Mouse (Mus musculus): ENCODE data around the gene Fam222a. TPM values are rescaled to one million over a fixed set of nuclear protein-coding genes. Genes with fewer than 3 reads are reported as not detected.

Gene Fam222a
- total RNA-seq, 2 experiments from 2014 or later, result 10.0 to 12.6 TPM

GRCm38 (mm10) chr5:114557765-114558731, 9.8 kb upstream of the Fam222a start:
- DNase-seq (ENCODE audit: low spot score in 2 of 2), result no peak
- intact Hi-C loops (cut with DNase I), result no loop called here

- DNase-seq (ENCODE audit: low spot score in 2 of 2), result no peak
- intact Hi-C loops (cut with DNase I), result no loop called here
These were observed 7.3 kb upstream of the Fam222a start for GRCm38 (mm10) chr5:114560533-114560936.

- intact Hi-C loops (cut with DNase I), result no loop called here
- no peak for DNase-seq (ENCODE audit: low spot score in 2 of 2)
These were observed 6.9 kb upstream of the Fam222a start for GRCm38 (mm10) chr5:114560965-114561364.

- DNase-seq (ENCODE audit: low spot score in 2 of 2), result no peak
- intact Hi-C loops (cut with DNase I), result no loop called here
These were observed 3.8 kb upstream of the Fam222a start for GRCm38 (mm10) chr5:114563994-114564393.

- DNase-seq (ENCODE audit: low spot score in 2 of 2), result no peak
- intact Hi-C loops (cut with DNase I), result no loop called here
These were observed 2.5 kb upstream of the Fam222a start for GRCm38 (mm10) chr5:114565305-114565704.

- intact Hi-C loops (cut with DNase I), result no loop called here
These were observed 2.1 kb upstream of the Fam222a start for GRCm38 (mm10) chr5:114565751-114566150.

GRCm38 (mm10) chr5:114566461-114566860, 1.4 kb upstream of the Fam222a start:
- DNase-seq (ENCODE audit: low spot score in 2 of 2), result no peak
- intact Hi-C loops (cut with DNase I), result no loop called here

More at GRCm38 (mm10) chr5:114565751-114566150, 2.1 kb upstream of the Fam222a start:
- no peak for DNase-seq (ENCODE audit: low spot score in 2 of 2)

- intact Hi-C loops (cut with DNase I), result no loop called here
- DNase-seq (ENCODE audit: low spot score in 2 of 2), result peak; percentile 94 to 95
These were observed 720 bp upstream of the Fam222a start for GRCm38 (mm10) chr5:114567075-114567517.

GRCm38 (mm10) chr5:114568818-114569217, 1.0 kb downstream of the Fam222a start:
- intact Hi-C loops (cut with DNase I), result loop anchor here (1.0 to 2.0 kb wide), 2 partner anchors 38 to 108 kb away; no protein-coding TSS in a partner anchor
- DNase-seq (ENCODE audit: low spot score in 2 of 2), result no peak

- DNase-seq (ENCODE audit: low spot score in 2 of 2), result peak; percentile 73 to 78
- intact Hi-C loops (cut with DNase I), result loop anchor here (2.0 kb wide), 1 partner anchor 37 kb away; no protein-coding TSS in a partner anchor
These were observed 2.3 kb downstream of the Fam222a start for GRCm38 (mm10) chr5:114569918-114570670.

GRCm38 (mm10) chr5:114570791-114571450, 3.1 kb downstream of the Fam222a start:
- intact Hi-C loops (cut with DNase I), result no loop called here
- no peak for DNase-seq (ENCODE audit: low spot score in 2 of 2)

GRCm38 (mm10) chr5:114571451-114572030, 3.7 kb downstream of the Fam222a start:
- intact Hi-C loops (cut with DNase I), result no loop called here
- DNase-seq (ENCODE audit: low spot score in 2 of 2), result peak in 1 of 2 experiments; percentile 45

GRCm38 (mm10) chr5:114572997-114573396, 5.2 kb downstream of the Fam222a start:
- DNase-seq (ENCODE audit: low spot score in 2 of 2), result no peak
- intact Hi-C loops (cut with DNase I), result no loop called here

- DNase-seq (ENCODE audit: low spot score in 2 of 2), result no peak
- intact Hi-C loops (cut with DNase I), result no loop called here
These were observed 6.3 kb downstream of the Fam222a start for GRCm38 (mm10) chr5:114573920-114574628.

GRCm38 (mm10) chr5:114575010-114575409, 7.2 kb downstream of the Fam222a start:
- DNase-seq (ENCODE audit: low spot score in 2 of 2), result no peak
- intact Hi-C loops (cut with DNase I), result no loop called here

- no peak for DNase-seq (ENCODE audit: low spot score in 2 of 2)
- intact Hi-C loops (cut with DNase I), result no loop called here
These were observed 7.7 kb downstream of the Fam222a start for GRCm38 (mm10) chr5:114575530-114575929.

GRCm38 (mm10) chr5:114575986-114576605, 8.3 kb downstream of the Fam222a start:
- peak; percentile 59 to 61 for DNase-seq (ENCODE audit: low spot score in 2 of 2)
- intact Hi-C loops (cut with DNase I), result no loop called here

- no peak for DNase-seq (ENCODE audit: low spot score in 2 of 2)
These were observed 10.5 kb downstream of the Fam222a start for GRCm38 (mm10) chr5:114578361-114578760.

More at GRCm38 (mm10) chr5:114578361-114578760, 10.5 kb downstream of the Fam222a start:
- intact Hi-C loops (cut with DNase I), result no loop called here
